Mouse (Mus musculus) layer of hippocampus, adult 2 months (tissue): Measurements from ENCODE around the gene Bpi. TPM values are rescaled to one million over a fixed set of nuclear protein-coding genes. Genes with fewer than 3 reads are reported as not detected.

Source experiments
- DNase-seq, 2 experiments: peaks; one replicate each; pipeline ENCODE4 v3.0.0; 2022; ENCODE audit warnings: low spot score in 2 of 2
- H3K27ac ChIP-seq: fragments of 200-600 bp; 2 replicates; pipeline ENCODE4 v1.8.1; 2022
- H3K4me3 ChIP-seq: fragments of 200-600 bp; 2 replicates; pipeline ENCODE4 v1.8.1; 2022; ENCODE audit warnings: mild to moderate bottlenecking
- CTCF ChIP-seq: fragments of 200-600 bp; conservative IDR thresholded peaks from 2 replicates; pipeline ENCODE4 v1.8.1; 2022; ENCODE audit warnings: antibody characterized with exemption, mild to moderate bottlenecking, moderate library complexity
- total RNA-seq, 2 experiments: library from RNA; stranded (reverse); gene quantifications; 2 replicates each; pipeline ENCODE4 v1.2.3; 2021

Gene Bpi
- total RNA-seq, 2 experiments from 2014 or later: not detected

DNA sequence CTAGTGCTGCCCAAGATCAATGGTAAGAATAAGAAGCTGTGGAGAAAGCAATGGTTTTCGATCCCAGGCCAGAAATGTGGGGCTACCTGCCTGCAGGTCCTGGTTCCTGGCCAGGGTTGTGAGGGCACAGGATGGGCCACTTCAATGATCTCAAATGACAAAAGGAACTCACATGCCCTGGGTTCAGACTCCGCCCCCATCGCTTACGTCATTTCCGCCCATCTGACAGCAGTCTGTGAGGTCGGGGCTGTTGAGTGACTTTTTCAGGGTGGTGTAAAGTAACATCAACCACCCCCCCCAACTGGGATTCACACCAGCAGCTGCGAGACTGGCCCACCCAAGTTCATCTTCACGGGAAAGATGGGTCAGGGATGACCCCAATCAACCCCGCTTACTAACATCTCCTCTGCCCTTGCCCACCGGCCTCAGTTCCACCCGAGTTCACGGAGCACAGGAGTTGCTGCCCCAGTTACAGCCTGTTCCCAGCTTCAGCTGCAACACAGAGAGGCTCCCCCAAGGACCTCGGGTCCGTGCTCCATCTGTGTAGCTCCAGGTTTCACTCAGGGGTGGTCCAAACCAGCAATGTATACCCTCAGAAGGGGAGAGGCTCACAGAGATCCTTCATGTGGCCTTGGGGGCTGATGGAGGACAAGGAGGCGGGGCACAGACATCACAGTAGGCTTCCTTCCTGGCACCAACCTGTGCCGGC lies 23.8 kb downstream of the Bpi start:
- DNase-seq: no peak
- no peak overlapping the region for H3K27ac ChIP-seq
- no peak overlapping the region for H3K4me3 ChIP-seq
- TF ChIP-seq CTCF: no peak

DNA sequence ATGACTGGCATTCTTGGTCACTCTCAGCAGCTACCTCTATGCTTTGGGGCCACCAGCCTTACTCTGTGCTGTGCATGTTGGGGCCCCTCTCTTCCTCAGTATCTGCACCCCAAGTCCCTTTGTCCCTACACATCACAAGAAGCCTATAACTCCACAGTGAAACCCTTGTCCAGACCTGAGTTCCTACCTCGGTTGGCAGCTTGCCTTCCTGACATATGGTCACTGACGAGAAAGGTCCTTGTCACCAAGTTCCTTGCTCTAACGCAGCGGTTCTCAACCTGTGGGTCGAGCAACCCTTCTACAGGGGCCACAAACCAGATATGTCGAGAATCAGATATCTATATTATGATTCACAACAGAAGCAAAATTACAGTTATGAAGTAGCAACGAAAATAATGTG lies 25.2 kb downstream of the Bpi start:
- TF ChIP-seq CTCF: no peak
- H3K4me3 ChIP-seq: no peak overlapping the region
- DNase-seq: no peak
- no peak overlapping the region for H3K27ac ChIP-seq

DNA sequence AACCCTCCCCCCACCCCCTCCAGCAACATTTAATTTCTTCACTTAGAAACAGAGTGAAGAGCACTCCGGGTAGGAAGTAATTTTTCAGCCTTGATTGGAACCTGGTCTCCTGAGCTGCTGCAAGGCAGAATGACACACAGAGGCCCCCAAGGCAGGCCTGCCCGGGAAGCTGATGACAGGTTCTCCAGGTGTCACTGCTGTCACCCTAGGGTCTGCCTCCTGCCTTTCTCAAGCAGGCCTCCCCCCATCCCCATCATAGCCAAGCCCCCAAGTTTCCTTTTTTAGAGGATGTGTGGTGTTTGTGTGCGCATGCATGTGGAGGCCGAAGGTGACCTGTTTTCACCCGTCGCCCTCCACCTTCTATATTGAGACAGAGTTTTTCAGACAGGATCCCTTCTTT lies 25.9 kb downstream of the Bpi start:
- Histone ChIP-seq H3K4me3 (no peak overlapping the region), H3K27ac (no peak overlapping the region)
- no peak for DNase-seq
- no peak for TF ChIP-seq CTCF

- DNase-seq: peak; percentile 13 to 53
- H3K4me3 ChIP-seq: no peak overlapping the region
- peak; percentile 91 for TF ChIP-seq CTCF
- no peak overlapping the region for H3K27ac ChIP-seq
These were observed 26.7 kb downstream of the Bpi start for GRCm38 (mm10) chr2:158284571-158284970.

GRCm38 (mm10) chr2:158285655-158286054 lies 27.8 kb downstream of the Bpi start:
- DNase-seq: peak; percentile 25 to 27
- Histone ChIP-seq H3K27ac (no peak overlapping the region), H3K4me3 (no peak overlapping the region)
- no peak for TF ChIP-seq CTCF

- no peak for TF ChIP-seq CTCF
- DNase-seq: no peak
- H3K27ac ChIP-seq: no peak overlapping the region
- no peak overlapping the region for H3K4me3 ChIP-seq
These were observed 37.8 kb downstream of the Bpi start for GRCm38 (mm10) chr2:158295700-158296099.

DNA sequence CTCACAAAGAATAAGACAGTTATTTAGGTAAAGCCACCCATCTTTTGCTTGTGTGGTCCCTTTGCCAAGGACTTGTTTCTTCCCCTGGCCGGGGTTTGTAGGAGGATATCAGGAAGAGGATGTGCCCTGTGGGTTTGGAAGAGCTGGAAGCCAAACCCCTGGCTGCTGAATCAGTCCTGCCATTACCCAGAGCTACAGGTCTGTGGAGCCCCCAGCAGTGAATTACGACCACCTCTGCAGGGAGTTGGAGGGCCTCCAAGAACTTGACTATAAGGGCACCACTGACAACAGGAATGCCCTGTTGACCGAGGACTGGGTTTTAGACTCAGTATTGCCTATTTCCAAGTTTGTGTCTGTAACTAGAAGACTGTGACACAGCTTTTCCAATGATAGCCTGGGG lies 41.3 kb downstream of the Bpi start:
- DNase-seq: no peak

DNA sequence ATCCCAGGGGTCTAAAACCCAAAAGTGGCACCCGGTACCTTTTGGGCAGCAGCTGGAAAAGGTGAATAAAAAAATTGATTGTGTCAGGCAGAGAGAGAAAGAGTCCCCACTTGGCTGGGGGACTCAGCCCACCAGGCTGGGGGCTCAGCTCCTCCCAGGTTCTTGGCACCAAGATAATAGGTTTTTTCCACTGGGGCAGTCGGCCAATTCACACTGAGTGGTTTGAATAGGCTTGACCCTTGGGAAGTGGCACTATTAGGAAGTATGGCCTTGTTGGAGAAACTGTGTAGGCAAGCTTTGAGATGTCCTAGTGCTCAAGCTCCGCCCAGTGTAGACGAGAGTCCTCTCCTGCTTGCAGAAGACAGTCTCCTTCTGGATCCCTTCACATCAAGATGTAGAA lies 41.8 kb downstream of the Bpi start:
- Histone ChIP-seq H3K4me3 (no peak overlapping the region), H3K27ac (no peak overlapping the region)
- DNase-seq: no peak
- no peak for TF ChIP-seq CTCF

More for the DNA sequence above, 41.3 kb downstream of the Bpi start:
- H3K4me3 ChIP-seq: no peak overlapping the region
- no peak for TF ChIP-seq CTCF
- H3K27ac ChIP-seq: no peak overlapping the region

- Histone ChIP-seq H3K4me3 (no peak overlapping the region), H3K27ac (no peak overlapping the region)
- TF ChIP-seq CTCF: no peak
- DNase-seq: no peak
These were observed 44.9 kb downstream of the Bpi start for GRCm38 (mm10) chr2:158302807-158303206.

DNA sequence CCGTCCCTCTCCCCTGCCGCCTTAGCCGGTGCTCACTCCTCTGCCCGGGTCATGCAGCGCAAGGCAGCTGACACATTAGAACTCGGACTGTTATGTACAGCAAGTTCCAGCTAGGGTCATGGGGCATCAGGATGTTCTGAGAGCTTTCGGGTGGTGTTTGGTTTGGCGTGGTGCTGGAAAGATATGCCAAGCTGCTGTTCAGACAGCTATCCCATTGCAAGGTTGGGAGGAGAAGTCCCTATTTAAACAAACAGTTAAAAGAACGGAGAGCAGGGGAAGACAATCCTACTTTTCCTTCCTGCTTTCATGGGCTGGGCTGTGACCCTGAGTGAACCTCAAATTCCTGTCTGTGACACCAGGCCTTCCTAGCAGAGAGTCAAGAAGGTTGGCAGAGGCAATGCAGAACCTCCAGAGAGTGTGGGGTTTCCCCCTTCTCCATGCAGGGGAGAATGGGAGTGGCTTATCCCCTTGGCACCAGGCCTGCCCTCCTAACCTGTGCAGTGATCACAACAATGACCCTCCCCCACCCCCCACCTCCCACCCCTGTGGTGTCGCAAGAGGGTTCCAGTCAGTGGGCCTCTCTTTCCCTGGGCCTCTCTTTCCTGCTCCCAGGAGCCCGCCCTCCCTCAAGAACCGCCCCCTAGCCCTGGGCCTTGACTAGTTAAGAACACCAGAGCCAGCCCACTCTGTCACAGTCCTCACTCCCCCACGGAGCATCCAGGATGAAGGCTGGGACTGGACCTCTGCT lies 48.2 kb downstream of the Bpi start, which contains the start of gene Lbp:
Lbp (plus strand) TSS at position 546 of the 748 bp plus-strand sequence.
- DNase-seq: no peak
- H3K27ac ChIP-seq: no peak within 1 kb of the TSS
- no peak for TF ChIP-seq CTCF
- H3K4me3 ChIP-seq: no peak within 1 kb of the TSS

GRCm38 (mm10) chr2:158306696-158307049 lies 48.8 kb downstream of the Bpi start:
- DNase-seq: no peak
- H3K27ac ChIP-seq: no peak overlapping the region
- no peak for TF ChIP-seq CTCF
- no peak overlapping the region for H3K4me3 ChIP-seq

- peak; percentile 33 for TF ChIP-seq CTCF
- Histone ChIP-seq H3K4me3 (no peak overlapping the region), H3K27ac (peak overlapping the region; percentile 69)
- DNase-seq: peak; percentile 56 to 61
These were observed 50.4 kb downstream of the Bpi start for GRCm38 (mm10) chr2:158308276-158308675.

GRCm38 (mm10) chr2:158313089-158313488 lies 55.2 kb downstream of the Bpi start:
- H3K4me3 ChIP-seq: no peak overlapping the region
- no peak for TF ChIP-seq CTCF
- H3K27ac ChIP-seq: no peak overlapping the region
- no peak for DNase-seq

- Histone ChIP-seq H3K4me3 (no peak overlapping the region), H3K27ac (no peak overlapping the region)
- TF ChIP-seq CTCF: peak; percentile 60
- DNase-seq: no peak
These were observed 58.5 kb downstream of the Bpi start for GRCm38 (mm10) chr2:158316371-158316770.
